In genomic region chr11:84524511-84525270, GRCm38 (mm10) we compare ENCODE assay signal across 9 mouse cellular contexts. TPM values are rescaled to one million over a fixed set of nuclear protein-coding genes. Genes with fewer than 3 reads are reported as not detected.
DNase-seq lines count a peak whose midpoint lies in the region; ATAC-seq and TF ChIP-seq lines count a peak whose summit lies in the region.
"Had no signal": no experiment of that assay in that cellular context is flagged by ENCODE, and none has a peak within 500 bp of the region (broad histone marks: within the 10 kb centered on the region; RNA-seq: fewer than 3 reads in every experiment).

No protein-coding gene starts in this region.

- no peaks in the 10 kb centered on the region for H3K9me3 ChIP-seq in hindbrain, embryonic 14.5 days (ENCODE audit: control insufficient read depth, low read length)
- no peaks in the 10 kb centered on the region for H3K9me3 ChIP-seq in liver, embryonic 16.5 days (replicated peaks; ENCODE audit: control insufficient read depth, low read length)

- ATAC-seq in hindbrain, embryonic 14.5 days (ENCODE audit: low FRiP score), result no peak
- ATAC-seq in liver, embryonic 16.5 days (ENCODE audit: low read depth), result no peak
- ATAC-seq: Patski had no signal

- H3K4me2 ChIP-seq in hindbrain, embryonic 14.5 days (replicated peaks), result peak overlapping the region; percentile 61
- peak overlapping the region; percentile 48 for H3K4me2 ChIP-seq in liver, embryonic 16.5 days (ENCODE audit: low read depth, low read length)

- H3K27me3 ChIP-seq in hindbrain, embryonic 14.5 days (ENCODE audit: control insufficient read depth, insufficient read depth, low read length), result peaks cover 51% of the 10 kb centered on the region
- H3K27me3 ChIP-seq in liver, embryonic 16.5 days (ENCODE audit: control insufficient read depth, insufficient read depth, low read depth, low read length), result peaks cover 100% of the 10 kb centered on the region

- DNase-seq in layer of hippocampus, adult 2 months (ENCODE audit: low spot score in 2 of 2), result no peak
- no peak for DNase-seq in layer of hippocampus, adult 18-20 months (ENCODE audit: low spot score in 2 of 2)
- peak; percentile 83 for DNase-seq in cerebellum, postnatal 10 days
- DNase-seq in hindbrain, embryonic 14.5 days (ENCODE audit: low spot score), result peak; percentile 54
- DNase-seq in adrenal gland, postnatal 4 days (ENCODE audit: low spot score in 2 of 2), result no peak
- DNase-seq in spleen, adult 12 weeks (ENCODE audit: low spot score), result no peak
- no peak for DNase-seq in left cerebral cortex, adult 2 months (ENCODE audit: extremely low spot score in 1 of 2, low spot score in 2 of 2)

- TF ChIP-seq CTCF in layer of hippocampus, adult 2 months (conservative IDR thresholded peaks at IDR 0.05), result peak; percentile 22; the same call in 1 of the 2 replicates
- TF ChIP-seq CTCF in left cerebral cortex, adult 2 months (IDR thresholded peaks at IDR 0.05), result no peak; the same call in 1 of the 2 replicates

- peak overlapping the region; percentile 90 for H3K9ac ChIP-seq in hindbrain, embryonic 14.5 days
- no peak overlapping the region for H3K9ac ChIP-seq in liver, embryonic 16.5 days (ENCODE audit: low read depth, low read length)

- H3K4me1 ChIP-seq in hindbrain, embryonic 14.5 days (replicated peaks; ENCODE audit: control insufficient read depth, insufficient read depth, low read length), result peaks cover 4% of the 10 kb centered on the region; the same call in 1 of the 2 replicates
- peaks cover 10% of the 10 kb centered on the region for H3K4me1 ChIP-seq in liver, embryonic 16.5 days (ENCODE audit: control insufficient read depth, low read depth, low read length)

- intact Hi-C loops in left cerebral cortex, adult 2 months (cut with DNase I), result loop anchor here (5.0 kb wide), 2 partner anchors 1313 to 1363 kb away; partner anchors contain the start of gene Tbx4

- under 1% methylated on average over 41 of the region's 48 CpGs for WGBS in hindbrain, embryonic 14.5 days
- WGBS in liver, embryonic 16.5 days (ENCODE audit: insufficient replicate concordance), result 2% methylated on average over 48 of the region's 48 CpGs

- no peak overlapping the region; the same call in 1 of the 2 replicates for H3K4me3 ChIP-seq in layer of hippocampus, adult 2 months
- H3K4me3 ChIP-seq in hindbrain, embryonic 14.5 days (replicated peaks; ENCODE audit: low read length), result peak overlapping the region; percentile 61
- H3K4me3 ChIP-seq in liver, embryonic 16.5 days (ENCODE audit: low read depth, low read length), result peak overlapping the region; percentile 37
- H3K4me3 ChIP-seq in left cerebral cortex, adult 2 months, result no peak overlapping the region

- peaks cover 17% of the 10 kb centered on the region for H3K36me3 ChIP-seq in hindbrain, embryonic 14.5 days (replicated peaks; ENCODE audit: control insufficient read depth, insufficient read depth)
- no peaks in the 10 kb centered on the region for H3K36me3 ChIP-seq in liver, embryonic 16.5 days (ENCODE audit: control insufficient read depth, insufficient read depth)

- H3K27ac ChIP-seq in layer of hippocampus, adult 2 months, result no peak overlapping the region
- H3K27ac ChIP-seq in hindbrain, embryonic 14.5 days, result peak overlapping the region; percentile 87
- no peak overlapping the region for H3K27ac ChIP-seq in liver, embryonic 16.5 days (ENCODE audit: low read length)
- no peak overlapping the region for H3K27ac ChIP-seq in left cerebral cortex, adult 2 months

RNA-seq across cellular contexts. Expression of gene Lhx1, which starts 0.6 kb away (rescaled TPM):
- total RNA-seq in layer of hippocampus, adult 2 months (2021), result under 1 TPM; 0.20 to 0.33 TPM
- total RNA-seq in layer of hippocampus, adult 18-20 months (2021), result under 1 TPM; 0.27 to 0.28 TPM
- polyA plus RNA-seq in hindbrain, embryonic 14.5 days (2014; fragmentation: Nextera tagmentation; extraction: Ambion mirVana), result 43.2 and 46.4 TPM in 2 replicates
- 0.05 and 0.12 TPM in 2 replicates for polyA plus RNA-seq in liver, embryonic 16.5 days (2015; fragmentation: Nextera tagmentation; extraction: Ambion mirVana)
- 1 to 10 TPM in 1 of 2 experiments, under 1 TPM in 1; 0.62 to 9.8 TPM for total RNA-seq in adrenal gland, postnatal 4 days (2021)
- total RNA-seq in left cerebral cortex, adult 2 months (2021), result under 1 TPM in 1 of 2 experiments, not detected in 1; 0.09 TPM

RNA-seq across cellular contexts. Expression of gene Aatf, which starts 11.4 kb away (rescaled TPM):
- 10 to 100 TPM; 20.8 to 21.3 TPM for total RNA-seq in layer of hippocampus, adult 2 months (2021)
- total RNA-seq in layer of hippocampus, adult 18-20 months (2021), result 10 to 100 TPM; 21.5 to 21.6 TPM
- 44.5 and 45.3 TPM in 2 replicates for polyA plus RNA-seq in hindbrain, embryonic 14.5 days (2014; fragmentation: Nextera tagmentation; extraction: Ambion mirVana)
- polyA plus RNA-seq in liver, embryonic 16.5 days (2015; fragmentation: Nextera tagmentation; extraction: Ambion mirVana), result 23.3 and 25.8 TPM in 2 replicates
- total RNA-seq in adrenal gland, postnatal 4 days (2021), result 10 to 100 TPM; 27.4 to 30.5 TPM
- total RNA-seq in left cerebral cortex, adult 2 months (2021), result 10 to 100 TPM; 21.4 to 23.2 TPM

Comparison
In these comparisons a context has a peak if more than half of its experiments do, and no peak if none do; other contexts are left out.
1. DNase-seq: peak in cerebellum, postnatal 10 days (2 of 2) and hindbrain, embryonic 14.5 days (single experiment); none in layer of hippocampus, adult 2 months (0 of 2), layer of hippocampus, adult 18-20 months (0 of 2), adrenal gland, postnatal 4 days (0 of 2), spleen, adult 12 weeks (single experiment) and left cerebral cortex, adult 2 months (0 of 2).
2. H3K4me3 ChIP-seq: peak in hindbrain, embryonic 14.5 days (single experiment) and liver, embryonic 16.5 days (single experiment); none in layer of hippocampus, adult 2 months (single experiment) and left cerebral cortex, adult 2 months (single experiment).